ENCODE assay signal across 9 mouse cellular contexts in the genomic region with DNA sequence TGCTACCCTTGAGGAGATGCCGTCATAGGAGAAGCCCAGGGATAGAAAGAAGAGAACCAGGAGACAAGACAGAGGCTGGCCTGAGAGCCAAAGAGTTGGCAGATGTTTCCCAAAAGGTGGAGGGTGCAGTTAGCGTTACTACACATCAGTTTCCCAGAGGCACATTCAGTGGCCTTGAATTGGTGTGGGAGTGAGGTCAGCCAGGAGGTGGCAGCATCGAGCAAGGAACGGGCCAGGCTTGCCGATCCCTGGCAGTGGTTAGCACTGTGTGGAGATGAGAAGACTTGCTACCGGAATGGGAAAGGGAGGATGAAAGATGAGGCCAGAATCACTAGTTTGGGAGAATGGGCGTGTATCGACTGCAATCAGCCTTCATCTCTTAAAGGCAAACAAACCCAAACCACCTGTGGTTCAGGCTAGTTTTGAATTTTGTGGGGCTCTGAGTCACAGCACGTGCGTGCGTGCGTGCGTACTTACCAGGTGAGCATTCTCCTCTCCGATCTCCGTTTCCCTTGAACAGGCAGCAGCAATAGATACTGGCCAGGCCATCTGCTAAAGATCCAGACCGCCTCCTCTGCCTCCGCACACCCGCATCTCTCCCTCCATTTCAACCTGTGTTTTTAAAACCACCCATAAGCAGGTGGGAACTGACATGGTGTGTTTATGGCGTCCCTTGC. TPM values are rescaled to one million over a fixed set of nuclear protein-coding genes. Genes with fewer than 3 reads are reported as not detected.
DNase-seq lines count a peak whose midpoint lies in the region; TF ChIP-seq lines count a peak whose summit lies in the region.
"Had no signal": no experiment of that assay in that cellular context is flagged by ENCODE, and none has a peak within 500 bp of the region (broad histone marks: within the 10 kb centered on the region; RNA-seq: fewer than 3 reads in every experiment).

No protein-coding gene starts in this region.

- peak; percentile 61 for DNase-seq in CH12.LX (ENCODE audit: extremely low read depth)
- peak; percentile 22 for DNase-seq in brain, embryonic 18.5 days (ENCODE audit: low read depth, low spot score)
- peak; percentile 83 for DNase-seq in fibroblast of lung, adult 2 months (ENCODE audit: low read depth)
- peak; percentile 87 to 93 for DNase-seq in heart, postnatal 14 days
- DNase-seq in layer of hippocampus, adult 18-20 months (ENCODE audit: low spot score in 2 of 2): peak; percentile 72 to 90
- peak; percentile 78 for DNase-seq in lung, adult 2 months
- peak; percentile 74 for DNase-seq in ovary, postnatal 10 days (ENCODE audit: low spot score)
- peak; percentile 75 for DNase-seq in thymus, adult 2 months

- TF ChIP-seq RAD21 in CH12.LX (IDR thresholded peaks at IDR 0.05; ENCODE audit: low read depth, low read length): peak; percentile 84

- H3K9ac ChIP-seq in CH12.LX (ENCODE audit: insufficient read depth, low read depth): no peak overlapping the region
- H3K9ac ChIP-seq: heart, embryonic 13.5 days had no signal

- no peak overlapping the region for H3K4me3 ChIP-seq in CH12.LX (replicated peaks in 1 of 3; ENCODE audit: low read depth in 2 of 3, low read length in 2 of 3, poor library complexity in 1 of 3)
- no peak overlapping the region for H3K4me3 ChIP-seq in lung, adult 2 months (replicated peaks; ENCODE audit: extremely low read depth, low read depth, low read length)
- H3K4me3 ChIP-seq in thymus, adult 2 months (ENCODE audit: control insufficient read depth, insufficient read depth, low read length): no peak overlapping the region
- H3K4me3 ChIP-seq: heart, embryonic 13.5 days had no signal

- H3K79me2 ChIP-seq in CH12.LX (replicated peaks; ENCODE audit: control insufficient read depth, extremely low read depth, insufficient read depth, poor library complexity, severe bottlenecking): no peaks in the 10 kb centered on the region

- dilution Hi-C loops in CH12.LX (cut with MboI; ENCODE audit: extremely low pct_ligation_motif_present, extremely low pct_unique_long_range_greater_than_20kb, low sequenced_read_pairs): no loop called here

- WGBS in lung, adult 2 months: 50% methylated on average over 19 of the region's 19 CpGs
- 60% methylated on average over 19 of the region's 19 CpGs for WGBS in thymus, adult 2 months

- no peak overlapping the region for H3K4me2 ChIP-seq in CH12.LX (ENCODE audit: insufficient read depth, low read depth, poor library complexity, severe bottlenecking)
- H3K4me2 ChIP-seq: heart, embryonic 13.5 days had no signal

- no peaks in the 10 kb centered on the region for H3K9me3 ChIP-seq in CH12.LX (replicated peaks; ENCODE audit: low read length)
- H3K9me3 ChIP-seq: heart, embryonic 13.5 days had no signal

- H3K4me1 ChIP-seq in CH12.LX (ENCODE audit: control insufficient read depth in 1 of 2, insufficient read depth in 2 of 2): peaks cover 3 to 24% of the 10 kb centered on the region in 2 experiments; a peak in 3 of 4 replicates
- H3K4me1 ChIP-seq in lung, adult 2 months (ENCODE audit: control insufficient read depth, insufficient read depth, low read length): 0 out of 2 replicates have a peak, but pooled peaks cover 2% of the 10 kb centered on the region
- H3K4me1 ChIP-seq in thymus, adult 2 months (replicated peaks; ENCODE audit: control insufficient read depth, insufficient read depth, low read length): no peaks in the 10 kb centered on the region

- H3K27ac ChIP-seq in CH12.LX (ENCODE audit: insufficient read depth, low read depth): no peak overlapping the region
- no peak overlapping the region for H3K27ac ChIP-seq in thymus, adult 2 months (ENCODE audit: control insufficient read depth, insufficient read depth, low read length)
- H3K27ac ChIP-seq: heart, embryonic 13.5 days had no signal

- intact Hi-C loops in heart, postnatal 14 days (cut with DNase I): loop anchor here (1.0 kb wide), 1 partner anchor 79 kb away; no protein-coding TSS in a partner anchor

- TF ChIP-seq EP300 in CH12.LX (IDR thresholded peaks at IDR 0.05; ENCODE audit: low read length): no peak

- peak; percentile 81 to 94 for TF ChIP-seq CTCF in CH12.LX (conservative IDR thresholded peaks at IDR 0.05 in 1 of 2, IDR thresholded peaks at IDR 0.05 in 1 of 2; ENCODE audit: low read depth in 2 of 2, low read length in 2 of 2)
- peak; percentile 98 for TF ChIP-seq CTCF in lung, adult 2 months (IDR thresholded peaks at IDR 0.05; ENCODE audit: insufficient read depth, low read length)
- peak; percentile 78 for TF ChIP-seq CTCF in thymus, adult 2 months (IDR thresholded peaks at IDR 0.05; ENCODE audit: borderline replicate concordance, control insufficient read depth, extremely low read depth, insufficient read depth, low read length, poor library complexity)

- no peak for TF ChIP-seq POLR2A in CH12.LX (IDR thresholded peaks at IDR 0.05; ENCODE audit: low read depth, low read length)
- TF ChIP-seq POLR2A in lung, adult 2 months (IDR thresholded peaks at IDR 0.05; ENCODE audit: borderline replicate concordance, extremely low read depth, low read depth, low read length): no peak
- no peak for TF ChIP-seq POLR2A in thymus, adult 2 months (IDR thresholded peaks at IDR 0.05; ENCODE audit: control insufficient read depth, extremely low read depth, insufficient read depth, low read length, poor library complexity)

- H3K36me3 ChIP-seq in CH12.LX (replicated peaks in 1 of 2; ENCODE audit: control insufficient read depth in 1 of 2, insufficient read depth in 1 of 2, low read length in 1 of 2): no peaks in the 10 kb centered on the region
- no peaks in the 10 kb centered on the region for H3K36me3 ChIP-seq in thymus, adult 2 months (ENCODE audit: control insufficient read depth, insufficient read depth, low read length)
- H3K36me3 ChIP-seq: heart, embryonic 13.5 days had no signal

- in situ Hi-C loops in CH12.LX (cut with MboI; ENCODE audit: low pct_ligation_motif_present, low pct_unique_long_range_greater_than_20kb, low sequenced_read_pairs): loop anchor here (5.0 kb wide), 1 partner anchor 82 kb away; no protein-coding TSS in a partner anchor

- H3K27me3 ChIP-seq in CH12.LX (replicated peaks): peaks cover 83% of the 10 kb centered on the region
- H3K27me3 ChIP-seq in thymus, adult 2 months (ENCODE audit: control insufficient read depth, insufficient read depth, low read length): no peaks in the 10 kb centered on the region

TF ChIP-seq in CH12.LX, 34 proteins besides CTCF, POLR2A, EP300 and RAD21:
- no peak for TF ChIP-seq E2F4 (IDR thresholded peaks at IDR 0.05; ENCODE audit: insufficient replicate concordance, low read depth, low read length)
- no peak for TF ChIP-seq ZKSCAN1 (IDR thresholded peaks at IDR 0.05; ENCODE audit: borderline replicate concordance, low read depth, low read length)
- TF ChIP-seq MYC (IDR thresholded peaks at IDR 0.05; ENCODE audit: low read depth, low read length): 0 out of 2 replicates have a peak, but pooled peaks have one; percentile 28
- no peak for TF ChIP-seq TBP (conservative IDR thresholded peaks at IDR 0.05; ENCODE audit: low read depth, low read length)
- TF ChIP-seq BHLHE40 (IDR thresholded peaks at IDR 0.05; ENCODE audit: low read depth, low read length): peak; percentile 45
- TF ChIP-seq SMC3 (IDR thresholded peaks at IDR 0.05; ENCODE audit: low read depth, low read length): peak; percentile 96
- no peak for TF ChIP-seq ELF1 (IDR thresholded peaks at IDR 0.05; ENCODE audit: low read depth, low read length)
- TF ChIP-seq USF1 (IDR thresholded peaks at IDR 0.05; ENCODE audit: low read depth, low read length): no peak
- no peak for TF ChIP-seq KAT2A (IDR thresholded peaks at IDR 0.05; ENCODE audit: insufficient replicate concordance, low read length)
- TF ChIP-seq POLR2AphosphoS2 (IDR thresholded peaks at IDR 0.05; ENCODE audit: low read depth, low read length): no peak
TF ChIP-seq in CH12.LX: peak in this region for 3.

RNA-seq across cellular contexts. Expression of gene Tnnt2, which starts 29.5 kb away (rescaled TPM):
- total RNA-seq in CH12.LX (2012; rRNA removed) (5.5 and 8.6 TPM in 2 replicates), CH12.LX (2014; rRNA removed) (3.6 and 5.0 TPM in 2 replicates)
- polyA plus RNA-seq in CH12.LX (2012; ENCODE audit: insufficient read length, low read depth): 31.1 and 32.5 TPM in 2 replicates
- total RNA-seq in heart, postnatal 14 days (2021): 1,000 to 10,000 TPM; 7,950 to 8,027 TPM
- 1 to 10 TPM; 1.7 to 2.0 TPM for total RNA-seq in layer of hippocampus, adult 18-20 months (2021)
- polyA plus RNA-seq in lung, adult 2 months (2012; rRNA removed): 31.3 and 74.6 TPM in 2 replicates
- polyA plus RNA-seq in thymus, adult 2 months (2012; rRNA removed): 6.7 and 90.4 TPM in 2 replicates

RNA-seq across cellular contexts. Expression of gene Lad1, which starts 47.3 kb away (rescaled TPM):
- 0.13 TPM in 1 of 2 replicates, not detected in the other for total RNA-seq in CH12.LX (2012; rRNA removed)
- total RNA-seq in CH12.LX (2014; rRNA removed): 0.24 TPM in 1 of 2 replicates, not detected in the other
- polyA plus RNA-seq in CH12.LX (2012; ENCODE audit: insufficient read length, low read depth): 0.17 and 0.25 TPM in 2 replicates
- 1 to 10 TPM; 4.9 to 6.0 TPM for total RNA-seq in heart, postnatal 14 days (2021)
- 1 to 10 TPM; 1.0 to 1.3 TPM for total RNA-seq in layer of hippocampus, adult 18-20 months (2021)
- 6.9 and 43.2 TPM in 2 replicates for polyA plus RNA-seq in lung, adult 2 months (2012; rRNA removed)
- polyA plus RNA-seq in thymus, adult 2 months (2012; rRNA removed): 36.0 and 38.7 TPM in 2 replicates

RNA-seq across cellular contexts. Expression of gene Pkp1, which starts 53.4 kb away (rescaled TPM):
- total RNA-seq in CH12.LX (2012; rRNA removed): not detected in 2 replicates
- not detected in 2 replicates for total RNA-seq in CH12.LX (2014; rRNA removed)
- not detected in 2 replicates for polyA plus RNA-seq in CH12.LX (2012; ENCODE audit: insufficient read length, low read depth)
- under 1 TPM in 1 of 2 experiments, not detected in 1; 0.51 TPM for total RNA-seq in heart, postnatal 14 days (2021)
- total RNA-seq in layer of hippocampus, adult 18-20 months (2021): not detected
- 0.07 and 40.6 TPM in 2 replicates for polyA plus RNA-seq in lung, adult 2 months (2012; rRNA removed)
- 27.1 and 30.1 TPM in 2 replicates for polyA plus RNA-seq in thymus, adult 2 months (2012; rRNA removed)

Comparison
In these comparisons a context has a peak if more than half of its experiments do, and no peak if none do; other contexts are left out.
1. DNase-seq: peak in every context shown above with its lines; median percentile 90 in heart, postnatal 14 days; 83 in fibroblast of lung, adult 2 months; 81 in layer of hippocampus, adult 18-20 months; 78 in lung, adult 2 months; 75 in thymus, adult 2 months; 74 in ovary, postnatal 10 days; 61 in CH12.LX; 22 in brain, embryonic 18.5 days.
2. RNA of gene Tnnt2, which starts 29.5 kb away (total RNA-seq): 7,950 to 8,027 TPM in heart, postnatal 14 days; 3.6 to 8.6 TPM in CH12.LX and 1.7 to 2.0 TPM in layer of hippocampus, adult 18-20 months; every median in the first group is over 100 times any median in the second.
3. Peak in every context shown above with its lines, with median percentiles within 50 percentile points of each other: CTCF ChIP-seq.